Mouse (Mus musculus) cerebellum, adult 9-11 months (tissue): ENCODE results near the gene Slc41a2.

Experiments used
- DNase-seq: peaks from one replicate; pipeline ENCODE4 v3.0.0; 2022

The Slc41a2 gene

GRCm38 (mm10) chr10:83217256-83217655 lies 120.4 kb downstream of the Slc41a2 start:
- no peak for DNase-seq

GRCm38 (mm10) chr10:83215559-83215958 lies 122.1 kb downstream of the Slc41a2 start:
- no peak for DNase-seq

- DNase-seq = no peak
Observed at GRCm38 (mm10) chr10:83212618-83213017, 125.1 kb downstream of the Slc41a2 start.

- no peak for DNase-seq
Observed at GRCm38 (mm10) chr10:83210968-83211583, 126.6 kb downstream of the Slc41a2 start.

- DNase-seq = no peak
Observed at GRCm38 (mm10) chr10:83210122-83210521, 127.6 kb downstream of the Slc41a2 start.

GRCm38 (mm10) chr10:83209388-83209787 lies 128.3 kb downstream of the Slc41a2 start:
- no peak for DNase-seq

GRCm38 (mm10) chr10:83208436-83208835 lies 129.2 kb downstream of the Slc41a2 start:
- DNase-seq = no peak

- DNase-seq = peak; percentile 63
Observed at GRCm38 (mm10) chr10:83202906-83203702, 134.6 kb downstream of the Slc41a2 start.

- no peak for DNase-seq
Observed at GRCm38 (mm10) chr10:83201525-83201924, 136.2 kb downstream of the Slc41a2 start.

GRCm38 (mm10) chr10:83199290-83199689 lies 138.4 kb downstream of the Slc41a2 start:
- DNase-seq = no peak

- no peak for DNase-seq
Observed at GRCm38 (mm10) chr10:83198692-83199091, 139.0 kb downstream of the Slc41a2 start.

- DNase-seq = peak; percentile 74
Observed at GRCm38 (mm10) chr10:83197690-83198336, 139.9 kb downstream of the Slc41a2 start.

- DNase-seq = no peak
Observed at GRCm38 (mm10) chr10:83191982-83192381, 145.7 kb downstream of the Slc41a2 start.

- no peak for DNase-seq
Observed at GRCm38 (mm10) chr10:83191476-83191875, 146.2 kb downstream of the Slc41a2 start.

- DNase-seq = no peak
Observed at GRCm38 (mm10) chr10:83189071-83189470, 148.6 kb downstream of the Slc41a2 start.

- DNase-seq = no peak
Observed at GRCm38 (mm10) chr10:83186984-83187383, 150.7 kb downstream of the Slc41a2 start.

GRCm38 (mm10) chr10:83186167-83186566 lies 151.5 kb downstream of the Slc41a2 start:
- no peak for DNase-seq

- no peak for DNase-seq
Observed at GRCm38 (mm10) chr10:83185121-83185520, 152.6 kb downstream of the Slc41a2 start.

- peak; percentile 55 for DNase-seq
Observed at GRCm38 (mm10) chr10:83184480-83185069, 153.1 kb downstream of the Slc41a2 start.

GRCm38 (mm10) chr10:83183634-83184479 lies 153.8 kb downstream of the Slc41a2 start:
- DNase-seq = no peak

- DNase-seq = peak; percentile 80
Observed at GRCm38 (mm10) chr10:83182573-83182960, 155.1 kb downstream of the Slc41a2 start.

GRCm38 (mm10) chr10:83181831-83182572 lies 155.7 kb downstream of the Slc41a2 start:
- DNase-seq = peak; percentile 73
